Mouse (Mus musculus) lung, postnatal 0 days (tissue): ENCODE results near the gene Cyb5d2.

Source experiments
- CTCF ChIP-seq: IDR thresholded peaks from 2 replicates; pipeline ENCODE4 v1.5.1; 2016; ENCODE audit warnings: antibody characterized with exemption, mild to moderate bottlenecking
- EP300 ChIP-seq: IDR thresholded peaks from 2 replicates; pipeline ENCODE4 v1.6.1; 2016; ENCODE audit warnings: antibody characterized with exemption, mild to moderate bottlenecking, control low read depth

DNA sequence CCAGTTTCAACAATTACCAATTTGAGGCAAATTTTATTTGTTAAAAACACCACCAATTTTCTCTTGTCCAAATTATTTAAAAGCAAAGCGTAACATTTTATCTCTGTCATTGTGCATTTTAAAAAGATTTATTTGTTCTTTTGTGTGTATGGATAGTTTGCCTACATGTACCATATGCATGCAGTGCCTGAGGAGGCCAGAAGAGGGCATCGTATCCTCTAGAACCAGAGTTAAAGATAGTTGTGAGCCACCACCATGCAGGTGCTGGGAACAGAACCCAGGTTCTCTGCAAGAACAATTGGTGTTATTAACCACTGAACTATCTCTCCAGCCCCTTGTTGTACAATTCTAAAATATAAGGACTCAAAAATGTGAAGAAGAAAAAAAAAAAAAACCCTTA is 18.2 kb upstream of the Cyb5d2 start:
- peak; percentile 36 for TF ChIP-seq CTCF
- no peak for TF ChIP-seq EP300
